Mouse (Mus musculus) leukemia stem cell, adult 10-12 weeks (primary cell): ENCODE results near the gene Aig1. TPM values are rescaled to one million over a fixed set of nuclear protein-coding genes. Genes with fewer than 3 reads are reported as not detected.

Experiments
- polyA plus RNA-seq: library from polyadenylated mRNA; stranded (reverse); fragments of >175 nt; gene quantifications from 2 replicates; pipeline ENCODE4 v1.2.3, GENCODE M21; 2012; ENCODE audit warnings: low replicate concordance

Aig1 gene
- 10.1 and 14.1 TPM in 2 replicates for polyA plus RNA-seq

DNA sequence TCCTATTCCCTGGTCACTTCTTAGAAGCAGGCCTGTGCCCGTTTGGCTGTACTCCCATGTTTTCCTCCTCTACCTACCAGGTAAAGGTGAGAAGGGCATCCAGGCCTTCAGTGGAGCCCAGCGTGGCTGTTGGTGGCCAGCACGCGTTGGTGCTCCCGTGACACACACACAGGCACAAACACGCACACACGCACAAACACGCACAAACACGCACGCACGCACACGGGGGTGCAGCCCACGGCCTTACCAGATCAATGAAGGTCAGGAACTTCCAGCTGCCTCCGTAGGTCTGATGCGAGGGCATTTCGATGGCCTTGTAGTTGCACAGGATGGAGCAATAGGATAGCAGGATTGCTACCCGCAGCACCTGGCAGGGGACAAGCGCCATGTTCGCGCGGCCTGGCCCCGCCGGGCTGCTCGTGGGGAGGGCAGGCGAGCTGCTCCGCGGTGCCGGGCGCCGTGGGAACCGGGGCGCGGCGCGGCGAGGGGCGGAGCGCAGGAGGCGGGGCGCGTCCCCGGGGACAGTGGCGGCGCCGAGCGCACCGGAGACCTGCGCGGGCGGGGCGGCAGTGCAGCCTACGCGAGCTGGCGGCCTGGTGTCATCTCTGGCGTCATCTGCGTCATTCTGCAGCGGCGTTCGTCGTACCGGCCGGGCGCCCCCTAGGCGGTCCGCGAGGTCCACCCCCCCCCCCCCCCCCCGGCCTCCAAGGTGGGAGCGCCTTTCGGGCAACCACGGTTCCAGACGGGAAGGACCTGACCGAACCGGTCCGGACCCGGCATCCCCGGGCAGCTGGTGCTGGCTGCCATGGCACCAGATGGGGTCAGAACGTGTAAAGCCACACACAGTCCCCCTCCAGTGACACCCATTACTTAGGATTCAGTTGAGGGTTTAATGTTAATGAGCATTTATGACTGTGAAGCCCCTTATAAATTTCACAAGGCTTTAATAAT is at the start of gene Aig1:
Gene Aig1, minus strand, starts transcription at position 610 of the 951 bp plus-strand sequence.

Other genes starting within 250 kb of the Aig1 start
- 0.78 and 1.8 TPM in 2 replicates for gene Hivep2, start 97.1 kb upstream of the Aig1 start, polyA plus RNA-seq